Mouse (Mus musculus) liver, adult 10 weeks (tissue): Measurements from ENCODE around the gene Olfr1510. TPM values are rescaled to one million over a fixed set of nuclear protein-coding genes. Genes with fewer than 3 reads are reported as not detected.

ENCODE experiments used
- polyA plus RNA-seq: library from polyadenylated mRNA; stranded (reverse); fragments of 350-450 nt; fragmentation: Illumina TruSeq; extraction: RNeasy Lipid Tissue Mini Kit (QIAGEN cat#74804); gene quantifications from one replicate; pipeline ENCODE4 v1.2.3, GENCODE M21; 2014; ENCODE audit warnings: low read depth, low replicate concordance

Gene Olfr1510
- polyA plus RNA-seq: not detected

GRCm38 (mm10) chr14:52414273-52414672 is at the start of gene Olfr1510:
Gene Olfr1510, minus strand, starts transcription at chr14:52414373.

DNA sequence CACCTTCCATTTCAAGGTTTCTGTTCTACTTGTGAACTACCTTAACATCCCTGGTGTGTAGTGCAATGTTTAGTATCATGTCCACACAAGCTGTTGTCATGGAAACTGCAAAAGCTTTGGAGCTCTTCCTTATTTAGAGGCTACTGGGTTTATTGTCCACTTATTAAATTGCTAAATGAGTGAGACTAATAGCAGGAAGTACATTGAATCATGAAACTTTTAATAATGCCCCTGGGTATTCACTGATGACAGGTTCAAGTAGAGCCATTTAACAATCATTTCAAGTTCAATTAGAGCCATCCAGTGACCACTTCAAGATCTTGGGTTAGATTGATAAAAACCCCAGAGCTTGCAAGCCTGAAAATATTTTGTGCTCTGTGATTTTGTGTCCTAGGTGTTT is 28.5 kb upstream of the Olfr1510 start, which contains the start of gene Olfr1509:
Olfr1509 (plus strand) TSS at position 301 of the 400 bp plus-strand sequence.

GRCm38 (mm10) chr14:52397279-52397678 is 16.9 kb downstream of the Olfr1510 start, which contains the start of gene Olfr1511:
Gene Olfr1511, minus strand, starts transcription at chr14:52397379.

GRCm38 (mm10) chr14:52379068-52379467 is 35.1 kb downstream of the Olfr1510 start, which contains the start of gene Olfr1512:
Gene Olfr1512, minus strand, starts transcription at chr14:52379168.

Other genes starting within 250 kb of the Olfr1510 start
- 16.4 TPM for gene Supt16, start 217.0 kb downstream of the Olfr1510 start, polyA plus RNA-seq
- 10.4 TPM for gene Chd8, start 156.6 kb downstream of the Olfr1510 start, polyA plus RNA-seq
- 15.6 TPM for gene Tox4, start 135.2 kb downstream of the Olfr1510 start, polyA plus RNA-seq
- 3.4 TPM for gene Rab2b, start 134.8 kb downstream of the Olfr1510 start, polyA plus RNA-seq
- gene Mettl3, start 109.2 kb downstream of the Olfr1510 start, polyA plus RNA-seq: 16.2 TPM
- 0.66 TPM for gene Sall2, start 85.6 kb downstream of the Olfr1510 start, polyA plus RNA-seq
- not detected for gene Olfr1513, start 58.0 kb downstream of the Olfr1510 start, polyA plus RNA-seq
- gene Olfr1512, start 35.2 kb downstream of the Olfr1510 start, polyA plus RNA-seq: not detected
- gene Olfr1511, start 17.0 kb downstream of the Olfr1510 start, polyA plus RNA-seq: not detected
- not detected for gene Olfr1509, start 28.6 kb upstream of the Olfr1510 start, polyA plus RNA-seq
- gene Olfr1508, start 53.1 kb upstream of the Olfr1510 start, polyA plus RNA-seq: not detected
- gene Olfr1507, start 81.4 kb upstream of the Olfr1510 start, polyA plus RNA-seq: not detected